Mouse (Mus musculus) liver, postnatal 0 days (tissue): ENCODE data around the gene Jph2.

Experiments used
- CTCF ChIP-seq: sonication (generic); IDR thresholded peaks from 2 replicates; pipeline ENCODE4 v1.5.1; 2016; ENCODE audit warnings: antibody characterized with exemption, low read depth
- EP300 ChIP-seq: IDR thresholded peaks from 2 replicates; pipeline ENCODE4 v1.6.1; 2016; ENCODE audit warnings: antibody characterized with exemption, low read depth, mild to moderate bottlenecking

DNA sequence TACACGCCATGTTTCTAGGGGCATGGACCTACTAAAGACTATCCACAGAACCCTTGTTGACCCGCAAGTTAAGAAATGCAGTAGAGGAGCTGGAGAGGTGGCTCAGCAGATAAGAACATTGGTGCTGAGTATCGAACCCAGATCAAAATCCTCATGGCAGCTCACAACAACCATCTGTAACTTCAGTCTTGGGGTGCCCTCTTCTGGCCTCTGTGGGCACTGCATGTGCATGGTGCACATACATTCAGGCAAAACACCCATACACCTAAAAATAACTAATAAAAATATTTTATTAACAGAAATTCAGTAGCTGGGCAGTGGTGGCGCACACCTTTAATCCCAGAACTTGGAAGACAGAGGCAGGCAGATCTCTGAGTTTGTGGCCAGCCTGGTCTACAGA is 54.1 kb downstream of the Jph2 start:
- peak; percentile 64 for TF ChIP-seq CTCF
- TF ChIP-seq EP300: no peak
